Mouse (Mus musculus) right cerebral cortex, adult 2 months (tissue): ENCODE measurements around the gene Irf2.

ENCODE experiments used
- DNase-seq, 2 experiments: peaks; one replicate each; pipeline ENCODE4 v3.0.0; 2021 to 2022; ENCODE audit warnings: low spot score in 2 of 2

Irf2 gene

DNA sequence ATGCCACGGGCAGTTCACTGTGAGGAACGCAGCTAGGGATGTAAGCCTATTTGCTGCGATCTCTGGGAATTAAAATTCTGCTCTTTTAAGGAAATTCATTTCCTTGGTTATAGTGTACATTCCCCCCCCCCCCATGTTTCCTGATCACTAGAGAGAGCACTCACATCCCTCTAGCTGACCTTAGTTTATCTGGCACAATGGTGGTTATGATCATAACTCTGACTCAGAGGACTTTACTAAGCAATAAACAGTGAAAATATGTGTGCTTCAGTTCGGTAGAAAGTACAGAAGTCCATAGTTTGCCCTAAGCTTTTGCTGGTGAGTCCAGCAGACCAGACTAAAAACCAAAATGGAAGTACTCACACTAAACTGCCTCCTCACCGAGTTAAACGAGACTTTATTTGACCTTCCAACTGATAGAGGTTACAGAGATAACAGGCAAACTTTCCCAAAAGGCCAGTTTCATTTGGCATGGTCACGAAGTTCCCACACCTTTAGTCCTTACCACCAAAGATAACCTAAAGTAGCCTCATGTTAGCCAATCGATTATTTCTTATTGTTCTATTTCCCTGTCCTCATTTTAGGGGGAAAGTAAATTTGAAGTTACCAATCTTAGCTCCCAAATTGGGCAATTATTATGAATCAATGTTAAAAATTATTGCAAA lies 142.4 kb downstream of the Irf2 start:
- no peak for DNase-seq

- no peak for DNase-seq
These were observed 143.2 kb downstream of the Irf2 start for GRCm38 (mm10) chr8:46882743-46883142.

GRCm38 (mm10) chr8:46883232-46884000 lies 143.9 kb downstream of the Irf2 start:
- DNase-seq = no peak

- no peak for DNase-seq
These were observed 146.3 kb downstream of the Irf2 start for GRCm38 (mm10) chr8:46885786-46886185.

- no peak for DNase-seq
These were observed 146.7 kb downstream of the Irf2 start for GRCm38 (mm10) chr8:46886216-46886615.

- DNase-seq = no peak
These were observed 147.9 kb downstream of the Irf2 start for GRCm38 (mm10) chr8:46887396-46887795.

DNA sequence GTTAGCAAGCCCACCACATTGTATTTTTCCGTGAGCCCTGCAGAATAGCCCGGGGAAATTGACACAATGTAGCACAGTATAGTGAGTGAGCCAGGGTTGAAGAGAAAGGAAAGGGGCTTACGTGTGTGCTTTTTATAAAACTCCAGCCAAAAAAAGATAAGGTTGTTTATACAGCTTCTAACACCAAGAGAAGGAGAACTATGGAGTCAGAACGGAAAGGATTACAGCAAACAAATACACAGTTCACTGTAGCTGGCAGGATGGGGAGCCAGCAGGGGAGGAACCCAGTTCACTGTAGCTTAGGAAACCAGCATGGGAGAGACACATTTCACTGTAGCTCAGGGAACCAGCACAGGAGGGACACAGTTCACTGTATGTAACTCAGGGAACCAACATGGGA lies 149.0 kb downstream of the Irf2 start:
- DNase-seq = no peak

DNA sequence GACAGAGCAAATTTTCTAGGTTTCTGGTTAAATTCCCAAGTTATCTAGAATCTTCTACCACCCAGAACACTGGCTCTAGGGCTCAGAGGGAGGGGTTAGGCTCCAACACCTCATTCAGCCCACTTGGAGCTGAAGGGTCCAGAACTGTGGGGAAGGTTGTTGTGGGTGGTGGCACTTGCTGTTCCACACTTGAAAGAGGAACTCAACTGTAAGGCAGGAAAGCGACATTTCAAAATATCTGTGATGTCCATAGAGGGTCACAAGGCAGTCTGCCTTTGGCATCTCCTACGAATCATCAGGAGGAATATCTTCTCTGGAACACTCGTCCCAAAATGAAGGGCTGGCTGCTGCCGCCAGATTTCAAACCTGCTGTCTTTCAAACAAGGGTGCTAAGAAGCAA lies 150.7 kb downstream of the Irf2 start:
- no peak for DNase-seq

- DNase-seq = no peak
These were observed 153.2 kb downstream of the Irf2 start for GRCm38 (mm10) chr8:46892511-46893273.

DNA sequence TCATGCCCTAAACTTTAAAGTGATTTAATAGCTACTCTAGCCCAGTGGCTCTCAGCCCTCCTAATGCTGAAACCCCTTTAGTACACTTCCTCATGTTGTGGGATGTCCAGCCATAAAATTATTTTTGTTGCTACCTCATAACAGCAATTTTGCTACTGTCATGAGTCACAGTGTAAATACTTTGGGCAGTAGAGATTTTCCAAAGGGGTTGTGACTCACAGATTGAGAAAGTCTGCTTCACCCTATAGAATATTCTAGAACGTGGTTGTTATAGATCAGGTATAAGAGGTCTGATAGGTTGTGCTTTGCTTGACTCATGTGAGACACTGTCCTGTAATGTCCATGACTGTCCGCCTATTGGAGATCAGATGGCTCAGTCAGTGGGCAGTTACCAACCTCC lies 154.9 kb downstream of the Irf2 start:
- no peak for DNase-seq

DNA sequence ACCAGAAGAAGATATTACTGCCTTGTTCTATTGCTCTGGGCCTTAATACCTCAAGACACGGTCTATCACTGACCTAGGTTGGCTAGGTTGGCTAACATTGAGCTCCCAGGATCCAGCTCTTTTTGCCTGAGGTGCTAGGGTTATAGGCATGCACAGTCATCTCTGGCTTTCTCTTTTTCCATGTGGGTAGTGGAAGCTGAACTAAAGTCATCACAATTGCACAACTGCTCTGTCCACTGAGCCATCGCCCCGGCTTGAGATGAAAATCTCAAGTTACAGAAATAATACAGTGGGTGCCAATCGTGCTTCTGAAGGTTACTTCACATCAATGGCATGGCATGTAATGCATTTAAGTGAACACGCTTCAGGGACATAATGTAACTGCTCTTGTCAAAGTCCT lies 156.5 kb downstream of the Irf2 start:
- no peak for DNase-seq

DNA sequence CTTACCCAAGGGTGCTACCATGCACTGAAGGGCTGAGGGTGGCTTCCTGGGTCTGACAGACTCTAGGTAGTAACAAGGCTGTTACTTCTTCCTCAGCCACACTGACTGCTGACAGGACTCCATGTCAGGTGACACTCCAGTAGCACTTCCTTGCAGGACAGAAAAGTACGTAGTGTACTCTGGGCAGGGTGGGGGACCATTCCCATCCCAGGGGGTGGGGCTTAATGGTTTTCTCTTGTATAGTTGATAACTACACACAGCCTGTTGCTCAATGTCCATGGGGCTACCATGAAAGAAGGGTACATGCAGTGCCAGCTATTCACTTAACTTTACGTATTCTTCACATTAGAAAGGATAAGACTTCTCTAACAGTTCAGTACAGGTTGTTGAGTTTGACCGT lies 157.2 kb downstream of the Irf2 start:
- no peak for DNase-seq
